Mouse (Mus musculus): ENCODE results near the gene Prrt1.

- TF ChIP-seq GATA1 (IDR thresholded peaks at IDR 0.05; ENCODE audit: borderline replicate concordance, low read length) (no peak), FLI1 (IDR thresholded peaks at IDR 0.05; ENCODE audit: low read length) (no peak)
These were observed 24.5 kb downstream of the Prrt1 start for GRCm38 (mm10) chr17:34653746-34654285.
